Mouse (Mus musculus): ENCODE data around the gene Alg12.

GRCm38 (mm10) chr15:88868024-88868742, 49.1 kb upstream of the Alg12 start:
- TF ChIP-seq CTCF (IDR thresholded peaks at IDR 0.05; ENCODE audit: low read depth, low read length): no peak
- no peak for TF ChIP-seq POLR2A (IDR thresholded peaks at IDR 0.05; ENCODE audit: borderline replicate concordance, low read depth, low read length)
